Mouse (Mus musculus) spleen, postnatal 10 days (tissue): ENCODE data around the gene Mpzl2.

Experiments used
- DNase-seq, 2 experiments: peaks; one replicate each; pipeline ENCODE4 v3.0.0; 2021 to 2022; ENCODE audit warnings: low spot score in 2 of 2

Gene Mpzl2

DNA sequence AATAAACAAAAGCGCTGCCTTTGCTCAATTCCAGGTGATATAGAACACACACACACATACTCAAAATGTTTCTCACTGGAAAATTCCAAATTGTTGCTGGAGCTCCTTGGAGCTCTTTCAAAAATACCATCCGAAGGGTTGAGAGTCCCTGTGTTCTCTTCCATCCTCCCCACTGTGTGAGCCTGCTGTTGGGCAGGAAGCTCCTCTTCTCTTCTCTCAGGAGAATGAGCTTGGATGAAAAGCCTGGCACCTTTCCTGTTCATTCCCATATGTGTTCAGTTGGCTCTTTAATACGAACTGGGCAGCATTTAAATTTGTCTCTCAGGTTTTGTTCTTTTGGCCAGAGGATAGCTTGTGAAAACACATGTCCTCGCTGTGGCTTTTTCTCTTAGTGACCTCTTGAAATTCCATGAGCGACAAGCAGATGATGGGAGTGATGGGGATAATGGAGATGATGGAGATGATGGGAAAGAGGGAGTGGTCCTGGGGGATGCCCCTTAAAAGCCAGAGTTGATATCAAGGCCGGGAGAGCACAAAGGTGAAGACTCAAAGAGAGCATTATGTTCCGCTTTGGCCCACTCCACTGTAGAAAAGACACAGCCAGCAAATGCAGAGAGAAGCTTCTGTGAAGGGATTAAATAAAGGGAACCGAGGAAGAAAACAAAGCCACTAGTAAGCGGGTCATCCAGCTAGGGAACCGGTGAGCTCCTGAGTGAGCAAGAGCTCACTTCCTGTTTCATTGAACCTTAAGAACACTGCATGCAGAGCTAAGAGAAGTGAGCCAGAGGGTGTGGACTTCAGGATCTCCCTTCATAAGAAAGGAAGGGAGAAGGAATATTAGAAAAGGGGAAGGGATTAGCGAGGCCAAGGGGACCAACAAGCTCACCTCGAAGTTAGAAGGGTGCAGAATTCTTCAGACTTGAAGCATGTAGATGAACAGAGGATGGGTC, 46.4 kb downstream of the Mpzl2 start:
- no peak for DNase-seq

DNA sequence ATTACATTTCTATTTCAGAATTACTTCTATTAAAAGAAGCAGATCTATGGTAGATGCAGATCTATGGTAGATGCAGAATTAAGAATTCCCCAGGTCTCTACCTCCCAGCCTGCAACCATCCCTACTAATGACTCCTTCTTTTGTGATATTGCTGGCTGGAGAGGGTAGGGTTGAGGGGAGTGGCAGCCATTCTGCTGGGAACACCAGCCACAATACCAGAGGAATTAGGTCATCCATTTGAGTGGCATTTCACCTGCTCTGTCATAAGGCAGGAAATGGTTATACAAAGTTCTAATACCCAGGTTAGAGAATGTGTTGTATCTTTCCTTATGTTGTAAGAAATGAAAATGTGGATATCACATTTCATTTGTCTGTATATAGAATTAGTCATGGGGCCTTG, 48.4 kb downstream of the Mpzl2 start:
- no peak for DNase-seq

DNA sequence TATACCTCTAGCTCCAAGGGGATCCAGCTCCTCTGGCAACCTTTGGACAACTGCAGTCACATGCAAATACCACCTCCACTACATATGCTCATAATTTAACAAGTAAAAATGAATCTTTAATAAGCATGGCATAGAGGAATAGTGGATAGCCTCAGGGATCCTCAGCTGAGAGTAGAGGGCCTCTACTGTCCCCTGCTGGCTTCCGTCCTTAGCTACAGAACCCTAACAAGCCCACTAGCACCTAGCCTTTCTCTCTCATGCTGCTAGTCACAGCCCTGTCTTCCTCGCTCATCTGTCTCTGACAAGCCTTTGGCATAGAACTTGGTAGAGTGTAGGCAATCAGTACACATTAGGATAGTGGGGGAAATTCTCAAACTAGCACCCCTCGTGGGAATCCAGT, 51.2 kb downstream of the Mpzl2 start:
- DNase-seq: no peak

DNA sequence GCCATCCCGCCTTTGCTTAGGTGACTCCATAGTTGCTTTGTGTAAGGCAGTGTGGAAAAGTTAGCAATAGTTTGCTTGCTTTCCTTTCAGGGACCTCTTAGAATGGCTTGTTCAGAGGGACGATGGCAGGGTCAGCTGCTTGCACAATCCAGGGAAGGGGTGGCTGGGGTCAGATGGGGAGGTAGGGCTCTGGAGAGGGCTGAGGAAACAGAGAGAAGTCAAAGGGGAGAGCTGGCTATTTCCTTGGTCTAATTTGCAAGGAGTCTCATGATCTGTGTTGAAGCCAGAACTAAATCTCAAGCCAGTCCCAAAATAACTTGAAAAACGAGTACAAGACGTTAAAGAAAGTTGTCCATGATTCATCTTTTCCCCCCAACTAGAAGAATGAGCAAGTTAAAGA, 53.0 kb downstream of the Mpzl2 start:
- DNase-seq: no peak

DNA sequence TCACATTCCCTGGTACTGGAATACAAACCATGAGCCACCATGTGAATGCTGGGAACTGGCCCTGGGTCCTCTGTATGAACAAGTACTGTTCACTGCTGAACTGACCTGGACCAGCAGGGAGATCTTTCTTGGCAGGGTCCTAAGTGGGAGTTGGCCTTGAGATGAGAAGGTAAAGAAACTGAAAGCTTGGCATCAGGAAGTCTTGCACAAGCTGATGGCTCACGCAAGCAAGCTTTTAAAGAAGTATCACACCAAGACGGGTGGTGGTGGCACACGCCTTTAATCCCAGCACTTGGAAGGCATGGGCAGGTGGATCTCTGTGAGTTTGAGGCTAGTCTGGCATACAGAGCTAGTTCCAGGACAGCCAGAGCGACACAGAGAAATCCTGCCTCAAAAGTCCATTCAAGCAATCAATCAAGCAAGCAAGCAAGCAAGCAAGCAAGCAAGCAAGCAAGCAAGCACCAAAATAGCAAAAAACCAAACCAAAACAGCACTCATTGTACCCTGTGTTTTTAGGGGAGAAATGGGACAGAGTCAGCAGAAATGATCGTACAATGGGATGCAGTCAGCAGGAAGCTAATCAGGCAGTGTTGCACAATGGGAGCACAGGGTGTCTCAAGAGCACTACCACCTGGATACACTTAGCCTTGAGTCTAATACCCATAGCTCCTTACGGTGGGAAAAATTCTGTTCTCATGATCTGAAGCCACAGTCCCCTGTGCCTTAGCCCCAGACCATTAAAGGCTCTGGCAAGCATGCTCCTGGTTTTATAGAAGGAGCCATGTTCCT, 55.7 kb downstream of the Mpzl2 start:
- no peak for DNase-seq

DNA sequence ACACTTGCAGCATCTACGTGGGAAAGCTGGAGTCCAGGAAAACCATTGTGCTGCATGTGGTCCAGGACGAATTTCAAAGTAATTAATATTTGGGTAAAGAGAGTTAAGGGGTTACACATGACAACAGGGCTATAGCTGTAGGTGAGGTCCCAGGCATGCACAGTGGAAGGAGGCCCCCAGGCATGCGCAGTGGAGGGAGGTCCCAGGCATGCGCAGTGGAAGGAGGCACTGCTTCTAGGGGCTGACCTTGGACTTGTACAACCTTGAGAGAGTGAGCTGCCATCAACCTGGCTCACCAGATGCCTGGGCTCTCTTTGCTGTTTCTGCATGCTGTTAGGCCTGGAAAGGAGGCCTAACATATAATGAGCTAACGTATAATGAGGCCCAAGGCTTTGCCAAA, 58.3 kb downstream of the Mpzl2 start:
- DNase-seq: no peak

DNA sequence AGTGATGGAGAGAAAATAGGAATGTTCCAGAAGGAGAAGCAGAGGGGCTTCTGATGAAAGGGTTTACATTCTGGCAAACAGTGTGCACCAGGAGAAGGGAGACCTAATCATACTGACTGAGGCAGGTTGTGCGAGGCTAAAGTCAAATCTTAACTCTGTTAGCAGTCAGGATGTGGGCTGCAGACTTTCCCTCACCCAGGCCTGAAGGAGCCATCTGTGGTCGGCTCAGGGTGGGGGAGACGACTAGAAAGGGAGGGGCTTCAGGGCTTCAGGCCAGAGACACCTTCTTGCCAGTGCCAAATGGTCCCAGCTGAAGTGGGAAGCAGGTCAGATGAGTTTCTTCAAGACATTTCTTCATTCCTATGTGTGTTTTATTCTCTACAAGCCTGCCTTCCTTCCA, 58.8 kb downstream of the Mpzl2 start:
- no peak for DNase-seq

DNA sequence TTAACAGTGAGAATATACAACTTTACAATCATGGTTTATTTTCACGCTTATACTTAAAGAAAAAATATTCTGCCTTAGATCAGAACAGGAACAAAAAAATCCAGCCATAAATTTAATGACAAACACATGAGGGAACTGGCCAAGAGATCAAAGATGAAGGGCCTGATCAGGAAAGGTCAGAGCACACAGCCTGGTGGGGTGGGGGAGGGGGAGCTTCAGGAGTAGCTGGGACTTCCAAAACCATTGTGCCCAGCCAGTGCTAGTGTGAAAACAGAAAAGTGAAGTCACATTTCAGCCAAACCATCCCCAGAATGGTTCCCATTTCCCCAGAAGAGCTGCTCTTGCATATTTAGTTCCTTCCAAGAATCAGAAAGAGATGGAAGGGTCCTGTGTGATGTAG, 62.9 kb downstream of the Mpzl2 start:
- no peak for DNase-seq

DNA sequence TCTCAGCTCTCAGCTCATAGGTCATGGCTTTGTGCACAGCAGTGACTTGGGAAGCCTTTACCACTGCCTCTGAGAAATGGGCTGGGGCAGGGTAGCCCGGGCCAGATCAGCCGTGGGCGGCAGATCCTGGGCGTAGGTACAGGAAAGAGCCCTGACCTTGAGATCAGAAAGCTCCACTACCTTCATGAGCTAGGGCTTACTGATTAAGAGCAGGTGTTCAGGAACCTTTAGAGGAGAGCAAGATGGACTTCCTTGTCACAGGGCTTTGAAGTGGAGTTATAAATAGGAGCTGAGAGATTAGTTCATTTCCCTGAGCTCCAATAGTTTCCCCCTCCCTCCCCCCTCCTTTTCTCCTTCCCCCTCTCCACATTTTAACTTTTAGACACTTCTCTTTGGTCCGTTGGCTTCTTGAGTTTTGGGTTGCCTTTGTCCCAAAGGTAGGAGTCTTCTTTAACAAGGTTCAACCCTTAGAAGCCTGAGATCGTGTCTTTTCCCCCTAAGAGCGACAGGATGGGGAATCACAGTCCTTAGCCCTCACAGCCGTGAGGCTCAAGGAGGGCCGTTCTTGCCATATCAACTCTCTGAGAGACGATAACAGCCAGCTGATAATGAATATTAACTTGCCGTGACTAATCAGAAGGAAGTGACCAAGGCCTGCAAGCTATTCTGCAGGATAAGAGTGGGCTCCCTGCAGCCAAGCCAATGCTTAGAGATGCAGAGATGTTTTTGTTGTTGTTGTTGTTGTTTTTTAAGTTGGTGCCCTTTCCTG, 63.8 kb downstream of the Mpzl2 start:
- DNase-seq: no peak
